Comparison of ENCODE assay signal across 10 mouse cellular contexts in genomic region chr6:21215491-21216191, GRCm38 (mm10). TPM values are rescaled to one million over a fixed set of nuclear protein-coding genes. Genes with fewer than 3 reads are reported as not detected.
DNase-seq lines count a peak whose midpoint lies in the region; ATAC-seq and TF ChIP-seq lines count a peak whose summit lies in the region.
"Had no signal": no experiment of that assay in that cellular context is flagged by ENCODE, and none has a peak within 500 bp of the region (broad histone marks: within the 10 kb centered on the region; RNA-seq: fewer than 3 reads in every experiment).

TSS of gene Kcnd2 (plus strand) at chr6:21215503.

- no peak for ATAC-seq in forebrain, postnatal 0 days
- ATAC-seq in midbrain, postnatal 0 days (ENCODE audit: low FRiP score): no peak; the same call in 1 of the 2 replicates
- no peak for ATAC-seq in inflammation-experienced regulatory T-cells, adult 6 months

- TF ChIP-seq CTCF in gastrocnemius, adult 2 months (IDR thresholded peaks at IDR 0.05): no peak
- TF ChIP-seq CTCF in forebrain, postnatal 0 days (IDR thresholded peaks at IDR 0.05; ENCODE audit: low read depth): no peak
- TF ChIP-seq CTCF in midbrain, postnatal 0 days (IDR thresholded peaks at IDR 0.05): no peak

- peak within 1 kb of the TSS; percentile 79 for H3K4me2 ChIP-seq in forebrain, postnatal 0 days (ENCODE audit: low read depth)
- peak within 1 kb of the TSS; percentile 69 for H3K4me2 ChIP-seq in midbrain, postnatal 0 days (ENCODE audit: low read depth, low read length, poor library complexity, severe bottlenecking)

- in situ Hi-C loops in ES-E14 (cut with MboI; ENCODE audit: low sequenced_read_pairs in 2 of 2, unreplicated experiment in 2 of 2): no loop called here

- peak within 1 kb of the TSS; percentile 56 for H3K9ac ChIP-seq in ES-E14 (ENCODE audit: insufficient read depth, low read depth, low read length, poor library complexity, severe bottlenecking)
- peak within 1 kb of the TSS; percentile 92 for H3K9ac ChIP-seq in forebrain, postnatal 0 days
- peak within 1 kb of the TSS; percentile 71 for H3K9ac ChIP-seq in midbrain, postnatal 0 days (replicated peaks; ENCODE audit: low read length, poor library complexity, severe bottlenecking)

- no peak within 1 kb of the TSS for H3K27ac ChIP-seq in gastrocnemius, adult 2 months
- no peak within 1 kb of the TSS for H3K27ac ChIP-seq in ES-E14 (ENCODE audit: insufficient read depth, low read depth, low read length, poor library complexity, severe bottlenecking)
- peak within 1 kb of the TSS; percentile 94 for H3K27ac ChIP-seq in forebrain, postnatal 0 days (ENCODE audit: low read depth, low read length)
- peak within 1 kb of the TSS; percentile 83 for H3K27ac ChIP-seq in midbrain, postnatal 0 days (ENCODE audit: low read depth, low read length)

- intact Hi-C loops in gastrocnemius, adult 2 months (cut with DNase I): no loop called here

- 10% methylated on average over 34 of the region's 34 CpGs for WGBS in forebrain, postnatal 0 days
- WGBS in midbrain, postnatal 0 days: 9% methylated on average over 34 of the region's 34 CpGs

- H3K4me1 ChIP-seq in ES-E14 (ENCODE audit: control insufficient read depth in 2 of 2, insufficient read depth in 2 of 2, low read length in 2 of 2, poor library complexity in 1 of 2): no peaks in the 10 kb centered on the region
- H3K4me1 ChIP-seq in forebrain, postnatal 0 days (ENCODE audit: insufficient read depth): no peaks in the 10 kb centered on the region
- H3K4me1 ChIP-seq in midbrain, postnatal 0 days (ENCODE audit: insufficient read depth, low read length): no peaks in the 10 kb centered on the region

- no peak for DNase-seq in gastrocnemius, adult 2 months
- no peak for DNase-seq in gastrocnemius, postnatal 25 days
- DNase-seq in ES-E14 (ENCODE audit: low read depth, low spot score): no peak
- no peak for DNase-seq in forebrain, postnatal 0 days
- no peak for DNase-seq in layer of hippocampus, postnatal 25 days (ENCODE audit: extremely low spot score in 1 of 2, low spot score in 1 of 2)
- no peak for DNase-seq in midbrain, postnatal 0 days (ENCODE audit: low spot score)
- no peak for DNase-seq in thymus, postnatal 10 days (ENCODE audit: low spot score in 2 of 2)

- peak within 1 kb of the TSS; percentile 68 for H3K4me3 ChIP-seq in gastrocnemius, adult 2 months
- H3K4me3 ChIP-seq in ES-E14 (ENCODE audit: insufficient read depth in 1 of 2, low read depth in 1 of 2, low read length in 2 of 2, poor library complexity in 1 of 2, severe bottlenecking in 1 of 2): peak within 1 kb of the TSS; percentile 75 to 82
- peak within 1 kb of the TSS; percentile 92 for H3K4me3 ChIP-seq in forebrain, postnatal 0 days (ENCODE audit: low read depth, low read length)
- H3K4me3 ChIP-seq in midbrain, postnatal 0 days (ENCODE audit: low read depth, low read length): peak within 1 kb of the TSS; percentile 62

- H3K9me3 ChIP-seq in ES-E14 (ENCODE audit: control insufficient read depth, insufficient read depth, low read depth, low read length): no peaks in the 10 kb centered on the region
- no peaks in the 10 kb centered on the region for H3K9me3 ChIP-seq in forebrain, postnatal 0 days (ENCODE audit: low read length)
- no peaks in the 10 kb centered on the region for H3K9me3 ChIP-seq in midbrain, postnatal 0 days (ENCODE audit: low read length)

- no peaks in the 10 kb centered on the region for H3K27me3 ChIP-seq in forebrain, postnatal 0 days (ENCODE audit: insufficient read depth, low read length)
- no peaks in the 10 kb centered on the region for H3K27me3 ChIP-seq in midbrain, postnatal 0 days (ENCODE audit: insufficient read depth, low read length)

- H3K36me3 ChIP-seq in ES-E14 (ENCODE audit: control insufficient read depth, insufficient read depth, low read length, poor library complexity, severe bottlenecking): no peaks in the 10 kb centered on the region
- no peaks in the 10 kb centered on the region for H3K36me3 ChIP-seq in forebrain, postnatal 0 days (ENCODE audit: insufficient read depth)
- no peaks in the 10 kb centered on the region for H3K36me3 ChIP-seq in midbrain, postnatal 0 days (ENCODE audit: insufficient read depth, low read length)

TF ChIP-seq in ES-E14, 5 proteins besides CTCF, POLR2A, EP300 and RAD21:
- no peak for TF ChIP-seq ZC3H11A (IDR thresholded peaks at IDR 0.05; ENCODE audit: borderline replicate concordance, low read depth, low read length)
- TF ChIP-seq CHD2 (IDR thresholded peaks at IDR 0.05; ENCODE audit: low read depth, low read length): no peak
- TF ChIP-seq ZNF384 (IDR thresholded peaks at IDR 0.05; ENCODE audit: low read depth, low read length): no peak
- no peak for TF ChIP-seq HCFC1 (IDR thresholded peaks at IDR 0.05; ENCODE audit: borderline replicate concordance, insufficient read depth, low read length)
TF ChIP-seq in ES-E14: peak in this region for 0.

RNA-seq across cellular contexts. Expression of gene Kcnd2, which starts in this region (rescaled TPM):
- under 1 TPM in 1 of 2 experiments, not detected in 1; 0.03 TPM for total RNA-seq in gastrocnemius, adult 2 months (2021)
- total RNA-seq in gastrocnemius, postnatal 25 days (2021): not detected
- 0.36 and 0.42 TPM in 2 replicates for total RNA-seq in ES-E14 (2012; rRNA removed)
- total RNA-seq in forebrain, postnatal 0 days (2014; rRNA removed): 50.0 and 64.4 TPM in 2 replicates
- polyA plus RNA-seq in forebrain, postnatal 0 days (2015; fragmentation: Nextera tagmentation; extraction: Ambion mirVana): 18.4 and 27.3 TPM in 2 replicates
- 100 to 1,000 TPM; 101 to 109 TPM for total RNA-seq in layer of hippocampus, postnatal 25 days (2021)
- 95.2 and 95.8 TPM in 2 replicates for total RNA-seq in midbrain, postnatal 0 days (2014; rRNA removed)
- 41.3 and 44.6 TPM in 2 replicates for polyA plus RNA-seq in midbrain, postnatal 0 days (2015; fragmentation: Nextera tagmentation; extraction: Ambion mirVana)
- not detected for polyA plus RNA-seq in inflammation-experienced regulatory T-cells, adult 6 months (2017; shearing (Covaris generic))
- polyA plus RNA-seq: C2C12; spleen, adult 2 months had no signal

Comparison
In these comparisons a context has a peak if more than half of its experiments do, and no peak if none do; other contexts are left out.
1. RNA of gene Kcnd2 (total RNA-seq): 101 to 109 TPM in layer of hippocampus, postnatal 25 days, 95.2 to 95.8 TPM in midbrain, postnatal 0 days and 50.0 to 64.4 TPM in forebrain, postnatal 0 days; 0.36 to 0.42 TPM in ES-E14, 0.03 TPM in gastrocnemius, adult 2 months and not detected in gastrocnemius, postnatal 25 days; every median in the first group is over 10 times any median in the second.
2. RNA of gene Kcnd2 (polyA plus RNA-seq): 41.3 to 44.6 TPM in midbrain, postnatal 0 days and 18.4 to 27.3 TPM in forebrain, postnatal 0 days; not detected in inflammation-experienced regulatory T-cells, adult 6 months; every median in the first group is over 10 times any median in the second.
3. H3K27ac ChIP-seq: peak in forebrain, postnatal 0 days (single experiment) and midbrain, postnatal 0 days (single experiment); none in gastrocnemius, adult 2 months (single experiment) and ES-E14 (single experiment).
4. Peak in every context shown above with its lines, with median percentiles within 50 percentile points of each other: H3K4me3 ChIP-seq and H3K9ac ChIP-seq.